Mouse (Mus musculus) spleen, adult 10 weeks (tissue): Measurements from ENCODE around the gene St14. TPM values are rescaled to one million over a fixed set of nuclear protein-coding genes. Genes with fewer than 3 reads are reported as not detected.

Source experiments
- polyA plus RNA-seq: library from polyadenylated mRNA; stranded (reverse); fragments of 350-450 nt; fragmentation: Illumina TruSeq; extraction: RNeasy Lipid Tissue Mini Kit (QIAGEN cat#74804); gene quantifications from one replicate; pipeline ENCODE4 v1.2.3, GENCODE M21; 2015; ENCODE audit warnings: low replicate concordance; ENCODE audit not compliant: insufficient read depth

St14 gene
- polyA plus RNA-seq: 5.6 TPM

GRCm38 (mm10) chr9:31131205-31131968 is at the start of gene St14:
TSS of gene St14 (minus strand) at chr9:31131853.

Other genes with a start within 250 kb of the St14 start
- gene Adamts15, start 209.4 kb downstream of the St14 start, polyA plus RNA-seq: 0.47 TPM
- 1.1 TPM for gene Adamts8, start 189.3 kb downstream of the St14 start, polyA plus RNA-seq
- 37.4 TPM for gene Zbtb44, start 101.2 kb downstream of the St14 start, polyA plus RNA-seq
- gene Aplp2, start 80.0 kb upstream of the St14 start, polyA plus RNA-seq: 133 TPM
- gene Prdm10, start 148.7 kb upstream of the St14 start, polyA plus RNA-seq: 11.7 TPM